Mouse (Mus musculus) hindbrain, embryonic 15.5 days (tissue): Measurements from ENCODE around the gene Rtl1. TPM values are rescaled to one million over a fixed set of nuclear protein-coding genes. Genes with fewer than 3 reads are reported as not detected.

Source experiments
- ATAC-seq: fragments of 200-750 bp; cut with Nextera tagmentation; 2 replicates; pipeline ENCODE4 v1.8.0; 2017; ENCODE audit warnings: low read depth, moderate number of reproducible peaks, moderate TSS enrichment; ENCODE audit not compliant: low FRiP score
- H3K27ac ChIP-seq: fragments of 300-500 bp; sonication (generic); replicated peaks from 2 replicates; pipeline ENCODE4 v1.5.1; 2015; ENCODE audit warnings: mild to moderate bottlenecking, inconsistent platforms
- H3K27me3 ChIP-seq: fragments of 300-500 bp; sonication (generic); 2 replicates; pipeline ENCODE4 v1.6.1; 2015; ENCODE audit warnings: control low read depth, inconsistent platforms
- H3K36me3 ChIP-seq: fragments of 300-500 bp; sonication (generic); 2 replicates; pipeline ENCODE4 v1.6.1; 2015; ENCODE audit warnings: control low read depth, inconsistent platforms
- H3K4me1 ChIP-seq: fragments of 300-500 bp; sonication (generic); replicated peaks from 2 replicates; pipeline ENCODE4 v1.6.1; 2015; ENCODE audit warnings: control low read depth, inconsistent platforms
- H3K4me2 ChIP-seq: fragments of 300-500 bp; sonication (generic); 2 replicates; pipeline ENCODE4 v1.6.1; 2015; ENCODE audit warnings: moderate library complexity, mild to moderate bottlenecking, inconsistent platforms
- H3K4me3 ChIP-seq: fragments of 300-500 bp; sonication (generic); 2 replicates; pipeline ENCODE4 v1.5.1; 2015; ENCODE audit warnings: mild to moderate bottlenecking, inconsistent platforms
- H3K9ac ChIP-seq: fragments of 300-500 bp; sonication (generic); 2 replicates; pipeline ENCODE4 v1.6.1; 2015; ENCODE audit warnings: inconsistent platforms
- H3K9me3 ChIP-seq: fragments of 300-500 bp; sonication (generic); 2 replicates; pipeline ENCODE4 v1.6.1; 2016; ENCODE audit warnings: control low read depth, inconsistent platforms
- WGBS: fragments of 180-500 bp; shearing (Covaris S2); methylation state at CpG from one replicate; pipeline ENCODE4 v1.1.7; 2015; 5-methylcytosine and 5-hydroxymethylcytosine counted together
- microRNA counts: library from miRNA; unstranded; fragments of <30 nt; microRNA quantifications from one replicate; lab custom pipeline; 2016
- microRNA-seq: library from miRNA; unstranded; fragments of <30 nt; microRNA quantifications from one replicate; pipeline ENCODE4, GENCODE M21; 2016
- polyA plus RNA-seq: library from polyadenylated mRNA; unstranded; fragments of >200 nt; fragmentation: Nextera tagmentation; extraction: Ambion mirVana; gene quantifications from 2 replicates; pipeline ENCODE4 v1.2.1, GENCODE M21; 2015

Gene Rtl1
- polyA plus RNA-seq, 1 experiment from 2014 or later, result 1.9 TPM

DNA sequence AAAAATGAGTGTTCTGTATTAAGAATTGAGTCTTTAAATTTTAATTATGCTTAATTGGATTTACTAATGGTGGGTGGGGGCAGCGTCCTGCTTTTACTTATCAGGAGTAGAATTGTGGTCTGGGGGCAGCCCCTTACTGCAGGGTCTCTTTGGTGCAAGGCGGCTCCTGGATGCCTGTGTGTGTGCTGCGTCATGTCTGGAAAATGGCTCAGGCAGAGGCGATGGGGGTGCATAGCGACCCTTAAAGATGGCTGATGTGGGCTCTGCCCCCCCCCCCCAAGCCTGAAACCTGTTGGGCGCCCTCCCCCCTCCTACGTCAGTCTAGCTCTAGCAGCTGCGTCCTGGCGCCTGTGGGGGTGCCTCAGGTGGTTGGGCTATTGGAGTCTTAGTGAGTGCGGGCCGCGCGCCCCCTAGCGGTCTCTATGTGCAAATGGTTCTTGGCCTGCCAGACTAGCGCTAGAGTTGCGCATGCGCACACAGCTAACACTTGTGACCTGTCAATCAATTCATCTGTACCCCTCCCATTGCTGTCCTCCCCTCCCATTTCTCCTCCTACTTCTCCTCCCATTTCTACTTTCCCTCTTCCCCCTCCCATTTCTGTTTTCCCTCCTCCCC, 57.4 kb downstream of the Rtl1 start:
- WGBS, result 46% methylated on average over 17 of the region's 17 CpGs
- H3K9me3 ChIP-seq, result no peaks in the 10 kb centered on the region
- peak overlapping the region; percentile 50 for H3K4me2 ChIP-seq
- peak overlapping the region; percentile 82 for H3K27ac ChIP-seq
- ATAC-seq, result peak; percentile 65
- H3K27me3 ChIP-seq, result no peaks in the 10 kb centered on the region
- H3K4me1 ChIP-seq, result peaks cover 6% of the 10 kb centered on the region
- H3K36me3 ChIP-seq, result peaks cover 8% of the 10 kb centered on the region
- H3K4me3 ChIP-seq, result peak overlapping the region; percentile 45
- peak overlapping the region; percentile 75 for H3K9ac ChIP-seq

DNA sequence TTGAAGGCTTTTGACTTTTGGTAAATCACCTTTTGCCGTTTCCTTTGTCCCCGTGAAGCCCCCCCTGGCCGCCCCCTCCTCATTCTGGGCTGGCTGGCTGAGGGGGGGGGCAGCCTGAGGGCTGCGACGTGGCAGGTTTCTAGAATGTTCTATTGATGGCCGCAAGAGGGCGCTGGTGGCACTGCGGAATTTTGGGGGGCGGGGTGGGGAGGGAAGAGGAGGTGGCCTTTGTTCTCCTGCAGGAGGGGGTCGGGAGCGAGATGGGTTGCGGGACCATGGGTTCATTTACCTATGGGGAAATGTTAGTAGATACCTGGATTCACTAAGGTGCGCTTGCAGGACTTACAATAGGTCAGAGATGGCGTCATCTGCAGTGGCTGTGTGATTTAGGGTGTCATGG, 58.1 kb downstream of the Rtl1 start:
- Histone ChIP-seq H3K4me2 (peak overlapping the region; percentile 50), H3K9me3 (no peaks in the 10 kb centered on the region), H3K4me3 (peak overlapping the region; percentile 45), H3K27me3 (no peaks in the 10 kb centered on the region), H3K27ac (peak overlapping the region; percentile 82), H3K4me1 (peaks cover 6% of the 10 kb centered on the region), H3K9ac (peak overlapping the region; percentile 75), H3K36me3 (peaks cover 6% of the 10 kb centered on the region)
- 47% methylated on average over 14 of the region's 14 CpGs for WGBS
- no peak for ATAC-seq

DNA sequence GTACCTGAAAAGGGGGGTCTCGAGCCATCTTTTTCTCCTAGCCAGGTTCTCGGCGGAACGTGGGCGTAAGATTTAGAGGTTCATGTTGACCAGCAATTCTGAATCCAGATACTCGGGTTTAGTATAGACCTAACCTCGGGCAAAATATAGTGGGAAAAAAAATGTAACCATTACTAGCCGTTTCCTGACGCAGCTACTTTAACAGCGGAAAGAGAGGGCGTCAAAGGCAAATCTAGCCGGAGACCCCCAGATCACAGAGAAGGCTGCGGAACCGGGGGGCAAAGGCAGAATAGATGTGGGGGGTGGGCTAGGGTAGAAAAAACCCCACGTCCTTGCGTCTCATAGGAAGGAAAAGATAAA, 58.6 kb downstream of the Rtl1 start:
- H3K4me2 ChIP-seq, result peak overlapping the region; percentile 50
- no peaks in the 10 kb centered on the region for H3K27me3 ChIP-seq
- peaks cover 6% of the 10 kb centered on the region for H3K4me1 ChIP-seq
- peaks cover under 1% of the 10 kb centered on the region for H3K36me3 ChIP-seq
- ATAC-seq, result no peak
- no peaks in the 10 kb centered on the region for H3K9me3 ChIP-seq
- peak overlapping the region; percentile 75 for H3K9ac ChIP-seq
- peak overlapping the region; percentile 45 for H3K4me3 ChIP-seq
- peak overlapping the region; percentile 82 for H3K27ac ChIP-seq
- WGBS, result 52% methylated on average over 16 of the region's 16 CpGs

DNA sequence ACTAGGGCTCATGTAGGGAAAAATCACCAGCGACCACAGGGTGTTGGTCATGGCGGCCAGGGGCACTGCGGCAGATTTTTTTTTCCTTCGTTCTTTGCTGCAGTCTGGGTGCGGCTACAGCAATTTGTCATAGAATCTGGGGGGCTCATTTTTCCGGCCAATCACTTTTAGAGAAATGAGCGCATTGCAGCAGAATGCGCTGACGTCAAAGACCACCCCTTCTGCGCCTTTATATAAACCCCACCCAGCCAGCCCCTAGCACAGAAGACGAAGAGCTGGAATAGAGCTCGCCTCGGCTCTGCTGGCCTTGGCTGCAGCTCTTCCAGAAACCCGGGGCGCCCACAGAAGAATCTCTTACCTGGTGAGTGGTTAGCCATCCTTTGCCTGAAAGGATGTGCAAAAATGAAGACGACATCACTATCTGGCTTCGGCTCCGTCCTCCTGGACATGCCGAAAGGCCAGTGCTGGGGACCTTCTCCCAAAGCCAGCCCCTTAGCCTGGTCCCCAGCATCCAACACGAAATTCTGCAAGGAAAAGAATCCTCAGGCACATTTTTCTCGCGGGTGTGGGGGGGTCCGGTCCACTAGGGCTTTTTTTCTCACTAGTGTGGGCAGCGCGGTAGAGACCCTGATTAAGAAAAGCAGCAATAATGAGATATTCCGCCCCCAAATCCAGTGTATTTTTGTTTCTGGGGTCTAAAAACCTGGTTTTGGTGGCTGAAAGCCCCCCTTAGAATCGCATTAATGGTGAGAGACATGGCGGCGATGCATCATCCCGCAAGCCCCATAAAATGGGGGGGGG, 59.2 kb downstream of the Rtl1 start:
- Histone ChIP-seq H3K4me1 (peaks cover 2% of the 10 kb centered on the region; the same call in 1 of the 2 replicates), H3K4me3 (peak overlapping the region; percentile 45), H3K9me3 (no peaks in the 10 kb centered on the region), H3K27me3 (no peaks in the 10 kb centered on the region), H3K4me2 (peak overlapping the region; percentile 50), H3K9ac (peak overlapping the region; percentile 75), H3K36me3 (no peaks in the 10 kb centered on the region), H3K27ac (peak overlapping the region; percentile 88)
- 44% methylated on average over 30 of the region's 30 CpGs for WGBS
- ATAC-seq, result peak; percentile 40

GRCm38 (mm10) chr12:109539950-109540349, 60.2 kb downstream of the Rtl1 start:
- no peak for ATAC-seq
- no peaks in the 10 kb centered on the region; the same call in 1 of the 2 replicates for H3K4me1 ChIP-seq
- H3K9ac ChIP-seq, result peak overlapping the region; percentile 50
- 58% methylated on average over 13 of the region's 13 CpGs for WGBS
- no peaks in the 10 kb centered on the region for H3K9me3 ChIP-seq
- peak overlapping the region; percentile 50 for H3K4me2 ChIP-seq
- no peaks in the 10 kb centered on the region for H3K27me3 ChIP-seq
- H3K36me3 ChIP-seq, result no peaks in the 10 kb centered on the region
- peak overlapping the region; percentile 45 for H3K4me3 ChIP-seq
- H3K27ac ChIP-seq, result peak overlapping the region; percentile 88

MicroRNAs encoded within 50 kb of the gene (microRNA counts, 519-probe panel; counts per million panel counts)
- microRNA mmu-miR-1188 (lab: Ali Mortazavi, UCI), result 1,638 counts per million, percentile 9 among the panel's probes with 10 or more counts
- 3,719 counts per million, percentile 78 among the panel's probes with 10 or more counts for microRNA mmu-miR-127 (lab: Ali Mortazavi, UCI)
- microRNA mmu-miR-136 (lab: Ali Mortazavi, UCI), result 4,478 counts per million, percentile 92 among the panel's probes with 10 or more counts
- microRNA mmu-miR-1906 (lab: Ali Mortazavi, UCI), result 2,590 counts per million, percentile 43 among the panel's probes with 10 or more counts
- microRNA mmu-miR-337-3p (lab: Ali Mortazavi, UCI), result 2,154 counts per million, percentile 23 among the panel's probes with 10 or more counts
- microRNA mmu-miR-337-5p (lab: Ali Mortazavi, UCI), result 2,420 counts per million, percentile 35 among the panel's probes with 10 or more counts
- microRNA mmu-miR-341 (lab: Ali Mortazavi, UCI), result 758 counts per million, percentile 1 among the panel's probes with 10 or more counts
- 3,106 counts per million, percentile 61 among the panel's probes with 10 or more counts for microRNA mmu-miR-370 (lab: Ali Mortazavi, UCI)
- microRNA mmu-miR-431 (lab: Ali Mortazavi, UCI), result 3,590 counts per million, percentile 74 among the panel's probes with 10 or more counts
- not detected for microRNA mmu-miR-432 (lab: Ali Mortazavi, UCI)
- microRNA mmu-miR-433 (lab: Ali Mortazavi, UCI), result 4,066 counts per million, percentile 85 among the panel's probes with 10 or more counts
- 4,389 counts per million, percentile 91 among the panel's probes with 10 or more counts for microRNA mmu-miR-434-3p (lab: Ali Mortazavi, UCI)
- microRNA mmu-miR-434-5p (lab: Ali Mortazavi, UCI), result 3,324 counts per million, percentile 68 among the panel's probes with 10 or more counts
- 2,808 counts per million, percentile 53 among the panel's probes with 10 or more counts for microRNA mmu-miR-493 (lab: Ali Mortazavi, UCI)
- not detected for microRNA mmu-miR-540-3p (lab: Ali Mortazavi, UCI)
- not detected for microRNA mmu-miR-540-5p (lab: Ali Mortazavi, UCI)
- microRNA mmu-miR-665 (lab: Ali Mortazavi, UCI), result not detected
- not detected for microRNA mmu-miR-673-3p (lab: Ali Mortazavi, UCI)
- microRNA mmu-miR-673-5p (lab: Ali Mortazavi, UCI), result not detected
- microRNA mmu-miR-770-3p (lab: Ali Mortazavi, UCI), result 3,017 counts per million, percentile 59 among the panel's probes with 10 or more counts
- microRNA mmu-miR-770-5p (lab: Ali Mortazavi, UCI), result 1,089 counts per million, percentile 2 among the panel's probes with 10 or more counts

Small RNAs within 50 kb of the gene (microRNA-seq; reads per million reads assigned to microRNA genes)
- gene Gm23912 (not detected), gene Mir1188 (10.9 reads per million, percentile 28 among the genes with 10 or more reads in this experiment), gene Mir127 (8,223 reads per million, percentile 94 among the genes with 10 or more reads in this experiment), gene Mir136 (not detected), gene Mir1906-1 (not detected), gene Mir3070a (3.9 reads per million, percentile 16 among the genes with 10 or more reads in this experiment), gene Mir3070b (not detected), gene Mir3071 (not detected), gene Mir337 (not detected), gene Mir341 (652 reads per million, percentile 74 among the genes with 10 or more reads in this experiment), gene Mir3544 (not detected), gene Mir370 (1,066 reads per million, percentile 78 among the genes with 10 or more reads in this experiment), gene Mir431 (2,675 reads per million, percentile 85 among the genes with 10 or more reads in this experiment), gene Mir432 (not detected), gene Mir433 (1,530 reads per million, percentile 81 among the genes with 10 or more reads in this experiment), gene Mir434 (2,322 reads per million, percentile 84 among the genes with 10 or more reads in this experiment), gene Mir493 (39.0 reads per million, percentile 40 among the genes with 10 or more reads in this experiment), gene Mir540 (410 reads per million, percentile 69 among the genes with 10 or more reads in this experiment), gene Mir665 (278 reads per million, percentile 64 among the genes with 10 or more reads in this experiment), gene Mir673 (103 reads per million, percentile 52 among the genes with 10 or more reads in this experiment), gene Mir770 (1,787 reads per million, percentile 82 among the genes with 10 or more reads in this experiment)

Other genes with a start within 250 kb of the Rtl1 start
- gene Dlk1, start 147.5 kb downstream of the Rtl1 start, polyA plus RNA-seq, result 56.8 and 61.4 TPM in 2 replicates